Comparison of ENCODE assay signal across 17 mouse cellular contexts in the genomic region with DNA sequence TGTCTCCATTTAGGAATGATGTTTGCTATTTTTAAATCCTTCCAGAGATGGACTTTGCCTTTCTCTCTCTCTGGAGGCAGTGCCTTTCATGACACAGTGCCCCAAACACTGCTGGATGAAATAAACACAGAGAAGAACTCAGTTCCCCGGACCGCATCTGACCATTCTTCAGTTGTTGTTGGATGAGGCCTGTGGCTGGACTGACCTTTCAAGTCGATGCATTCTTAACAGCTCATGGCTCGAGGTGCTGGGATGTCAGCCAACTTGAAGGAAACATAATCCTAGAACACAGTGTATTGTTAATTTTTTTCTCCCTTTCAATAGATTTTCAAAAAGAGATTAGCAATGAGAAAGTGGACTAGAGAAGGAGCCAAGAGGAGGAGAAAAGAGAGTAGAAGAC.
A peak's percentile ranks its signal among the peaks of the same experiment; 100 is the strongest.
DNase-seq lines count a peak whose midpoint lies in the region; ATAC-seq and TF ChIP-seq lines count a peak whose summit lies in the region.
"Had no signal": no experiment of that assay in that cellular context is flagged by ENCODE, and none has a peak within 500 bp of the region (broad histone marks: within the 10 kb centered on the region; RNA-seq: fewer than 3 reads in every experiment).

No protein-coding gene starts in this region.

- no peaks in the 10 kb centered on the region for H3K36me3 ChIP-seq in heart, embryonic 12.5 days
- H3K36me3 ChIP-seq in lung, postnatal 0 days (ENCODE audit: insufficient read depth, low read length): no peaks in the 10 kb centered on the region
- no peaks in the 10 kb centered on the region for H3K36me3 ChIP-seq in hindbrain, embryonic 14.5 days (replicated peaks; ENCODE audit: control insufficient read depth, insufficient read depth)
- H3K36me3 ChIP-seq: embryonic facial prominence, embryonic 13.5 days; hindbrain, embryonic 12.5 days; lung, embryonic 15.5 days; midbrain, embryonic 12.5 days had no signal

- no peaks in the 10 kb centered on the region for H3K9me3 ChIP-seq in heart, embryonic 12.5 days (replicated peaks)
- H3K9me3 ChIP-seq in lung, postnatal 0 days (ENCODE audit: low read length): no peaks in the 10 kb centered on the region
- no peaks in the 10 kb centered on the region for H3K9me3 ChIP-seq in hindbrain, embryonic 14.5 days (ENCODE audit: control insufficient read depth, low read length)
- H3K9me3 ChIP-seq: embryonic facial prominence, embryonic 13.5 days; hindbrain, embryonic 12.5 days; lung, embryonic 15.5 days; midbrain, embryonic 12.5 days had no signal

- no peak overlapping the region for H3K4me3 ChIP-seq in heart, embryonic 12.5 days
- no peak overlapping the region for H3K4me3 ChIP-seq in lung, postnatal 0 days (ENCODE audit: low read depth, low read length)
- H3K4me3 ChIP-seq in gastrocnemius, adult 2 months: no peak overlapping the region
- H3K4me3 ChIP-seq in hindbrain, embryonic 14.5 days (replicated peaks; ENCODE audit: low read length): no peak overlapping the region
- H3K4me3 ChIP-seq: embryonic facial prominence, embryonic 13.5 days; hindbrain, embryonic 12.5 days; layer of hippocampus, adult 2 months; lung, embryonic 15.5 days; midbrain, embryonic 12.5 days had no signal

- no peak for ATAC-seq in heart, embryonic 12.5 days (ENCODE audit: insufficient number of reproducible peaks, low FRiP score)
- no peak for ATAC-seq in lung, postnatal 0 days
- ATAC-seq in hindbrain, embryonic 14.5 days (ENCODE audit: low FRiP score): no peak
- ATAC-seq: forebrain, embryonic 14.5 days; intestine, postnatal 0 days had no signal

- peak; percentile 11 to 41 for DNase-seq in heart, adult 18-20 months
- peak; percentile 31 for DNase-seq in lung, postnatal 36 days
- no peak for DNase-seq in lung, postnatal 0 days (ENCODE audit: low spot score)
- peak; percentile 55 for DNase-seq in gastrocnemius, adult 2 months
- DNase-seq in skeletal muscle tissue, adult 2 months (ENCODE audit: low read depth, low spot score): peak; percentile 66
- no peak for DNase-seq in frontal cortex, postnatal 25 days (ENCODE audit: low spot score in 2 of 2)
- no peak for DNase-seq in hindbrain, embryonic 14.5 days (ENCODE audit: low spot score)
- DNase-seq: liver; thymus, postnatal 14 days had no signal

- no peak overlapping the region for H3K9ac ChIP-seq in heart, embryonic 12.5 days
- H3K9ac ChIP-seq in lung, postnatal 0 days (replicated peaks; ENCODE audit: low read depth): no peak overlapping the region
- no peak overlapping the region for H3K9ac ChIP-seq in hindbrain, embryonic 14.5 days
- H3K9ac ChIP-seq: embryonic facial prominence, embryonic 13.5 days; hindbrain, embryonic 12.5 days; lung, embryonic 15.5 days; midbrain, embryonic 12.5 days had no signal

- TF ChIP-seq CTCF in lung, postnatal 0 days (IDR thresholded peaks at IDR 0.05): no peak
- TF ChIP-seq CTCF in gastrocnemius, adult 2 months (IDR thresholded peaks at IDR 0.05): no peak

- H3K27ac ChIP-seq in heart, embryonic 12.5 days (ENCODE audit: poor library complexity, severe bottlenecking): no peak overlapping the region
- no peak overlapping the region for H3K27ac ChIP-seq in lung, postnatal 0 days (ENCODE audit: low read length)
- peak overlapping the region; percentile 58 for H3K27ac ChIP-seq in gastrocnemius, adult 2 months
- no peak overlapping the region for H3K27ac ChIP-seq in hindbrain, embryonic 14.5 days
- H3K27ac ChIP-seq: embryonic facial prominence, embryonic 13.5 days; hindbrain, embryonic 12.5 days; layer of hippocampus, adult 2 months; lung, embryonic 15.5 days; midbrain, embryonic 12.5 days had no signal

- no peak for TF ChIP-seq EP300 in lung, postnatal 0 days (IDR thresholded peaks at IDR 0.05)

- no peaks in the 10 kb centered on the region for H3K27me3 ChIP-seq in heart, embryonic 12.5 days (replicated peaks)
- H3K27me3 ChIP-seq in lung, postnatal 0 days (replicated peaks; ENCODE audit: insufficient read depth, low read length): no peaks in the 10 kb centered on the region
- H3K27me3 ChIP-seq in hindbrain, embryonic 14.5 days (ENCODE audit: control insufficient read depth, insufficient read depth, low read length): no peaks in the 10 kb centered on the region
- H3K27me3 ChIP-seq: embryonic facial prominence, embryonic 13.5 days; hindbrain, embryonic 12.5 days; lung, embryonic 15.5 days; midbrain, embryonic 12.5 days had no signal

- intact Hi-C loops in gastrocnemius, adult 2 months (cut with DNase I): no loop called here

- WGBS in heart, embryonic 12.5 days: 85% methylated on average over 4 of the region's 4 CpGs
- 57% methylated on average over 4 of the region's 4 CpGs for WGBS in lung, postnatal 0 days
- 66% methylated on average over 4 of the region's 4 CpGs for WGBS in hindbrain, embryonic 14.5 days

- H3K4me2 ChIP-seq in heart, embryonic 12.5 days: no peak overlapping the region
- no peak overlapping the region for H3K4me2 ChIP-seq in lung, postnatal 0 days (replicated peaks; ENCODE audit: low read depth, low read length)
- no peak overlapping the region for H3K4me2 ChIP-seq in hindbrain, embryonic 14.5 days (replicated peaks)
- H3K4me2 ChIP-seq: embryonic facial prominence, embryonic 13.5 days; hindbrain, embryonic 12.5 days; lung, embryonic 15.5 days; midbrain, embryonic 12.5 days had no signal

- no peaks in the 10 kb centered on the region for H3K4me1 ChIP-seq in heart, embryonic 12.5 days (replicated peaks)
- H3K4me1 ChIP-seq in lung, postnatal 0 days (ENCODE audit: insufficient read depth, low read depth, low read length): no peaks in the 10 kb centered on the region
- no peaks in the 10 kb centered on the region for H3K4me1 ChIP-seq in hindbrain, embryonic 14.5 days (replicated peaks; ENCODE audit: control insufficient read depth, insufficient read depth, low read length)
- H3K4me1 ChIP-seq: embryonic facial prominence, embryonic 13.5 days; hindbrain, embryonic 12.5 days; lung, embryonic 15.5 days; midbrain, embryonic 12.5 days had no signal

Comparison
In these comparisons a context has a peak if more than half of its experiments do, and no peak if none do; other contexts are left out.
1. DNase-seq: peak in heart, adult 18-20 months (2 of 2), lung, postnatal 36 days (single experiment), gastrocnemius, adult 2 months (single experiment) and skeletal muscle tissue, adult 2 months (single experiment); none in lung, postnatal 0 days (single experiment), frontal cortex, postnatal 25 days (0 of 2) and hindbrain, embryonic 14.5 days (single experiment).